Mouse (Mus musculus): ENCODE data around the gene Usp18.
A peak's percentile ranks its signal among the peaks of the same experiment; 100 is the strongest.

The Usp18 gene

GRCm38 (mm10) chr6:121224067-121224466 lies 21.6 kb upstream of the Usp18 start:
- DNase-seq (ENCODE audit: low read depth, low spot score), result no peak

- DNase-seq (ENCODE audit: low read depth, low spot score), result no peak
Measured at GRCm38 (mm10) chr6:121224993-121225392, 20.7 kb upstream of the Usp18 start.

- no peak for DNase-seq (ENCODE audit: low read depth, low spot score)
Measured at GRCm38 (mm10) chr6:121226043-121226442, 19.7 kb upstream of the Usp18 start.

GRCm38 (mm10) chr6:121226744-121227143 lies 19.0 kb upstream of the Usp18 start:
- no peak for DNase-seq (ENCODE audit: low read depth, low spot score)

- no peak for DNase-seq (ENCODE audit: low read depth, low spot score)
Measured at GRCm38 (mm10) chr6:121228421-121228820, 17.3 kb upstream of the Usp18 start.

DNA sequence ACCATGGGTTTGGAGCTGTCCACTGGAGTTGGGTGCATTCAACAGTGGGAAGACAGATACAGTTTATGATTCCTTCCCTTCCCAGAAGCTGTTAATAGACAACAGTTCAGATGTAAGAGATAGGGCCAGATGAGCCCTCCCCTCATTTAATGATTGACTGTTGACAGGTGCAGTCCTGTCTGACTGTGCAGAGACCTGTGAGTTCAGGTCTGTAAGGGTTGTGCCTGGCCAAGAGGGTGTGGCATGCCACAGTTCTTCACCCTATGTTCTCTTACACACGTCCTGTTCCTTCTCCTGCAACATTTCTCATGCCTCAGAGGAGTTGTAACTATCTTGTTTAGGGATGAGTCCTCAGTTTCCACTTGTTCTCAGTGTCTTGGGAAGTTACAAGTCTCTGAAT lies 13.1 kb upstream of the Usp18 start:
- DNase-seq (ENCODE audit: low read depth, low spot score), result no peak

DNA sequence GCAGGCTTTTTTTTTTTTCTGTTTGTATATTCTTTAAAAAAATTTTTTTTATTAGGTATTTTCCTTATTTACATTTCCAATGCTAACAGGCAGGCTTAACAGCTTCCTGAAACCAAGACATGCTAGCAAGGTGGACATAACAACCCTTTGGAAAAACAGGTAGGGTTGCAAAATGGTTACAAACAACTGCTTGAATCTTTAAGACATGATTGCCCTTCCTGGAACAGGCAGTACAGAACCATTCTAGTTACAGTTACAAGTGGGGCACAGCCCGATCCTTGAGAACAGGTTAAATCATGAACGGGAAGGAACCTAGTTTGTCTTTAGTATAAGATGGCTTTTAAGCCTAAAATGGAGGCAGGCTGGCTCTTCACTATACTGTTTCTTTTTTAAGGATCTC lies 9.3 kb upstream of the Usp18 start:
- DNase-seq (ENCODE audit: low read depth, low spot score), result no peak

DNA sequence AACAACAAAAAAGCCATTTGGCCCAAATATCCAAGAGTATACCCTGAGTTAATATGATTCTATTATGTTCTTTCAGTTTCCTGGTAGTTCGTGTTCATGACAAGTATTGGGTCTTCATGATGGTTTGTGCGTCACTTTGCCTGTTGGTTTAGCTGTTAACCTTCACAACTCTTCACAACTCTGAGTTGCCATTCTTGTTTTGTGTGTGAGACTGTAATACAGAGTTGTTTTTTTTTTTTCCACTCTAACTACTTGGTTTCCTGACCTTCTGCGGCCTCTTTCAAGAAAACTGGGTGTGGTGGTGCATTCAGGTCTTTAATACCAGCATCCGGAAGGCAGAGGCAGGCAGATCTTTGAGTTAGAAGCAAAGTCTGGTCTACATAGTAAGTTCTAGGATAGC lies 7.5 kb upstream of the Usp18 start:
- no peak for DNase-seq (ENCODE audit: low read depth, low spot score)

DNA sequence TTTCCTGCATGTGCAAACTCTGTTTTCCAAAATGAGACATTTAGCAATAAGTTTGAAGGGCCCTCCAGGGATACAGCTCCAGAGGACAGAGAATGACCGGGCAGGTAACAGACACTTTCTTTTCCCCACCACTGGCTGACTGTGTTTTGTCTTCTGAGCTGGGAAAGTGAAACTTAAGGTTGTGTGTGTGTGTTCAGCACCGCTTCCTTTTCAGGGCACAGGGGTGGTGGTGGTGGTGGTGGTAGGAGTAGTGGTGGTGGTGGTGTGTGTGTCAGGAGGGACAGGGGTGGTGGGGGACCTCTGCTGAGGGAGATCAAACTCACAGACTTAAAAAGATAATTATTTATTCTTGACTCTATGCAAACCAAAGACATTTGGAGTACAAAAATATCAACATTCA lies 3.9 kb upstream of the Usp18 start:
- no peak for DNase-seq (ENCODE audit: low read depth, low spot score)

- DNase-seq (ENCODE audit: low read depth, low spot score), result no peak
Measured at GRCm38 (mm10) chr6:121243161-121243560, 2.5 kb upstream of the Usp18 start.

- no peak for DNase-seq (ENCODE audit: low read depth, low spot score)
Measured at GRCm38 (mm10) chr6:121246037-121246361, 293 bp downstream of the Usp18 start.

GRCm38 (mm10) chr6:121250406-121250805 lies 4.7 kb downstream of the Usp18 start:
- no peak for DNase-seq (ENCODE audit: low read depth, low spot score)

- DNase-seq (ENCODE audit: low read depth, low spot score), result no peak
Measured at GRCm38 (mm10) chr6:121251256-121251655, 5.5 kb downstream of the Usp18 start.

GRCm38 (mm10) chr6:121260548-121260947 lies 14.8 kb downstream of the Usp18 start:
- no peak for DNase-seq (ENCODE audit: low read depth, low spot score)

- DNase-seq (ENCODE audit: low read depth, low spot score), result no peak
Measured at GRCm38 (mm10) chr6:121261233-121261632, 15.5 kb downstream of the Usp18 start.

DNA sequence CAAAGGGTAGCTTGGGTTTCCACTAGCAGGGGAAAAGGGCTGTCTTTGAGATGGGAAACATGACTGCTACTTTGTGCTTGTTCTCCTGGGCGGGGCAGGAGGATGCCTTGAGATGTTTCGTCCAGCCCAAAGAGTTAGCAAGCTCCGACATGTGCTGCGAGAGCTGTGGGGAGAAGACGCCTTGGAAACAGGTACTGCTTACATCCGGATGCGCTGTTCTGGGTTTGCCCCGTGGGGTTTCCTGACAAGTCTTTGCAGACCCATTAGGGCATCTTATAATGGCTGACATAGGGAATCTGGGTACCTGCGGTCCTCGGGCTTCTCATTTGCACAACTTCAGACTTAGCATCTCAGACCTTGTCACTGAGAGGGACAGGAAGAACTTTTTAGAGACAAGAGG lies 16.3 kb downstream of the Usp18 start:
- no peak for DNase-seq (ENCODE audit: low read depth, low spot score)

- no peak for DNase-seq (ENCODE audit: low read depth, low spot score)
Measured at GRCm38 (mm10) chr6:121262496-121262895, 16.8 kb downstream of the Usp18 start.

DNA sequence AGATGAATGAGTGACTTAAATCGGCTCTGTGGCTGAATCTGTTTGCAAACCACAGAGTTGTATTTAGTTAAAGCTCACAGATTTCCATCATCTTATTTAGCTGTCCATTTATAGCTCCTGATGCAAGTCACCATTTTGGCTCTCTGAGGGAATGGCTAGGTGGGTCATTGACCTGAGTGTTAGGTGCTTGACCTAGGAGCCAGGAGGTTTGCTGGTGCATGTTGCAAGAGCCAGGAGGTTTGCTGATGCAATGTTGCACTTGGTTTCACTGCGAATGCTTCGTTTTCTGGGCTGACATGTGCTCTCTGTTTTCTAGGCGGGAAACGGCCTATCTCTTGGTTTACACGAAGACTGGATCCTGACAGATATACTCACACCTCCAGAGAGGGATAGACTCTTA lies 24.4 kb downstream of the Usp18 start:
- DNase-seq (ENCODE audit: low read depth, low spot score), result no peak

DNA sequence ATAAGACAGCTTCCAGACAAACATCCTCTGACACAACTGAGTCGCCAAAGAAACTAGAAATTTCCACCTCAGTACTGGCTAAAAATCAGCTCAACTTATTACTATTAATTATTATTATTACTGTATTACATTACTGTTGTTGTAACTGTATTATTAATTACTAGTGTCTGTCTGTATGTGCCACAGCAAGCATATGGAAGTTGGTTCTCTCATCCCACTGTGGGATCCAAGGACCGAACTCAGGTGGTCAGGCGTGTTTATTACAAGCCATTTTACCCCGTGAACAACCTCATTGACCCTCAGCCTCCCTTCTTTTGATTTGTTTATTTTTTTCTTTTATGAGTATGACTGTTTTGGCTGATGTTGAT lies 26.0 kb downstream of the Usp18 start:
- no peak for DNase-seq (ENCODE audit: low read depth, low spot score)

- DNase-seq (ENCODE audit: low read depth, low spot score), result peak; percentile 66
Measured at GRCm38 (mm10) chr6:121272075-121272800, 26.5 kb downstream of the Usp18 start.

DNA sequence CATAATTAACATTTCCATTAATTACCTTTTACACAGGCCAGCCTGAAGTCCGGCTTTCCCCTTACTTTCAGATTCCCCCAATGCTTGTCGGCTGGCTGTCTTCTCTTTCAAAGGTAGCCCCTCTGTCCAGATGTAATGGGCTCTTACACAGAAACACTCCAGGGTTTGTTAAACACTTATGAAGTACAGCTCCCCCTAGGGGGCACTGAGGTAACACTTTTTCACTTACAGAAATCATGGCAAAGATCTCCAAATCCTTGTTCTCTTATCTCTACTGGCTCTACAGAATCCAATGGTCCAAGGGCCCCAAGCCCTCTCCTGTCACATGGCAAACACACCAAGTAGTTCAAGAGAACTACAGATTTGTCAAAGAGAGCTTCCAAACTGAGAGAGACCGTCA lies 28.6 kb downstream of the Usp18 start:
- no peak for DNase-seq (ENCODE audit: low read depth, low spot score)

GRCm38 (mm10) chr6:121284132-121284531 lies 38.4 kb downstream of the Usp18 start:
- no peak for DNase-seq (ENCODE audit: low read depth, low spot score)

GRCm38 (mm10) chr6:121299317-121299716 lies 53.6 kb downstream of the Usp18 start:
- no peak for DNase-seq (ENCODE audit: low read depth, low spot score)

GRCm38 (mm10) chr6:121299954-121300353 lies 54.2 kb downstream of the Usp18 start, which contains the start of gene Slc6a13:
Slc6a13 (plus strand) TSS chr6:121300227.
- DNase-seq (ENCODE audit: low read depth, low spot score), result no peak
